Mouse (Mus musculus) right cerebral cortex, postnatal 4 days (tissue): Measurements from ENCODE around the gene Ebpl.

Source experiments
- DNase-seq: peaks from one replicate; pipeline ENCODE4 v3.0.0-alpha.2; 2022

Gene Ebpl

DNA sequence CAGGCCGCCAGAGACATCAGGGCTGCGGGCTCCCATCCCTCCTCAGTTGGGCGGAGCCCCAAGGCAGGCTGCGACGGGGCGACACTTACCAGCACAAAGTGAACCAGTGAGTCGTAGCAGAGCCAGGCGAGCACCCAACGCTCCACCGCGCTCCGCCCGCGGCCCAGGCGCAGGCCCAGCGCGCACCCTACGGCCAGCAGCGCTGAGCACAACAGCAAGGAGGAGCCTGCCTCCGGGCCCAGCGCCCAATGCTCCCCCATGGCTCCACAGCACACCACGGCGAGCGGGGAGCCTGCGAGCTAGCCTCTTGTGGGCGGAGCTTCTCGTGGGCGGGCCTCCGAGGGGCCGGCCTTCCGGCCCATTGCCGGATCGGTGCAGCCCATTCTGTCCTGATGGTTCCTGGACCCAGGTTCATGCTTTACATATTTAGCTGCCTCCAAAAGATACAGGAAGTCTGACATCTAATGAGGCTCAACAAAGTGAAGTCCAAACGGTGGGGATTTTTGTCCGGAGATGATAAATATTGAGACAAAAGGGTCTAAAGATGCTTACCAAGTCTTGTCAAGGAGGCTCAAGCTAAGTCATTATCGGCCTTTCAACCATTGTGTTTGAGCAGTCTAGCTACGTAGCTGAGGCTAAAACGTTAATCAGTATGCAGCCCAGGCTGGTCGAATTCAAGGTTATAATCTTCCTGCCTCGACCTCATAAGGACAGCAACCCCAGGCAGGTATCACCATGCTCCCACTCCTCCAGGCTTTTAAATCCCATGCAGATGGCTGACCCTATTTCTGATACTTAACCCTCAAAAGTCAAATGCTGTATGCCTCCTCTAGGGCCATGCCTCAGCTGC, at the start of gene Ebpl:
Gene Ebpl, minus strand, starts transcription at position 309 of the 850 bp plus-strand sequence.
- peak; percentile 87 for DNase-seq

DNA sequence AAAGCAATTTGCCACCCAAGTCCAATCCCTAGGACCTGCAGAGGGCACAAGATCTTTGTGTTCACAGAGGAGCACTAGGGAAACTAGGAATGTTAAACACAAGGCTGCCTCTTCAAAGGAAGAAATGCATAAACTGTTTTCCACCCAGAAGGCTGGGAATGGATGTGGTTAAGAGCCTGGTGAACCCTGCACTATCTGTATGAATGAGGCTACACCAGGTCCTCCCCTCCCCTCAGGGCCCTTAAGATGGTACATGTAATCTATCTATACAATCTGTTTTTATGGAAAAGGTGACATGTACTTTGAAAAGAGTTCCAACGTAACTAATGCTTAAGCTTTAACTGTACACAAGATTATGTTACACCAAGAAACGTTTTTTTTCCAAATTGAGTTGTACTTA, 49.8 kb upstream of the Ebpl start:
- no peak for DNase-seq

DNA sequence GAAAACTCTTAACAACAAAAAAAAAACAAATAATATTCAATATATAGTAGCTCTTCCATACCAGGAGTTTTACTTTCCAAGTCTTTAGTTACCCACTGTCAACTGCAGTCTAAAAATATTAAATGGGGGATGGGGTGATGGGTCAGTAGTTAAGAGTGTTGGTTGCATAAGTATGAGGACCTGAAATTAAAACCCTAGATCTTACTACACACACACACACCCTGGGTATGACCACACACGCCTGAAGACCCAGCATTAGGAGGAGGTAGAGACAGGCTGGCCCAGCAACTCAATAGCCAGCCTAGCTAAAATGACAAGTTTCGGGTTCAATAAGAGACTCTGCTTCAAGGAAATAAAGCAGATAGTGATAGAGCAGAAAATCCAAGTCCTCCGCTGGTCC, 46.8 kb upstream of the Ebpl start:
- no peak for DNase-seq

- DNase-seq: no peak
Measured at GRCm38 (mm10) chr14:61405761-61406160, 45.5 kb upstream of the Ebpl start.

GRCm38 (mm10) chr14:61404941-61405340, 44.7 kb upstream of the Ebpl start:
- DNase-seq: no peak

DNA sequence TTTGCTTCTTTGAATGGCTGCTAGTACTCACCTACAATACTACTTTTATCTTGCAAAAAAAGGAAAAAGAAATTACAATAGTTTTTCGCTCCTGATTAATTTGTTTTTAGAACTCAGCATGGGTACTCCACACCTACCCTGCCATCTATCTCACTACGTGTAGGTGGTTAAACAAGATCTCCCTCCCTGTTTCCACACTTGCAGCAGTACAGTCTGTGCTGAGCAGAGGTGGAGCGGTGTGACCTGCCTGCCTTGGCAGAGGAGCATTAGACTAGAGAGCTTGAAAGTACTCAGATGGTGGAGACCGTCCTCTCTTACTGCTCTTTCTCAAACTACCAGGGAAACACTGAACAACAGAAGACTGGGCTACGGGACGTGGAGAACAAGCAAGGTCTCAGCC, 34.5 kb upstream of the Ebpl start:
- DNase-seq: no peak

GRCm38 (mm10) chr14:61390586-61390985, 30.3 kb upstream of the Ebpl start:
- no peak for DNase-seq

- no peak for DNase-seq
Measured at GRCm38 (mm10) chr14:61367290-61367689, 7.1 kb upstream of the Ebpl start.

- DNase-seq: no peak
Measured at GRCm38 (mm10) chr14:61364656-61365055, 4.4 kb upstream of the Ebpl start.

- DNase-seq: no peak
Measured at GRCm38 (mm10) chr14:61363734-61364133, 3.5 kb upstream of the Ebpl start.

- no peak for DNase-seq
Measured at GRCm38 (mm10) chr14:61362268-61362667, 2.0 kb upstream of the Ebpl start.

GRCm38 (mm10) chr14:61360981-61361511, 807 bp upstream of the Ebpl start:
- DNase-seq: no peak

GRCm38 (mm10) chr14:61354251-61355235, 5.7 kb downstream of the Ebpl start:
- DNase-seq: no peak

- DNase-seq: no peak
Measured at GRCm38 (mm10) chr14:61350808-61351207, 9.4 kb downstream of the Ebpl start.

DNA sequence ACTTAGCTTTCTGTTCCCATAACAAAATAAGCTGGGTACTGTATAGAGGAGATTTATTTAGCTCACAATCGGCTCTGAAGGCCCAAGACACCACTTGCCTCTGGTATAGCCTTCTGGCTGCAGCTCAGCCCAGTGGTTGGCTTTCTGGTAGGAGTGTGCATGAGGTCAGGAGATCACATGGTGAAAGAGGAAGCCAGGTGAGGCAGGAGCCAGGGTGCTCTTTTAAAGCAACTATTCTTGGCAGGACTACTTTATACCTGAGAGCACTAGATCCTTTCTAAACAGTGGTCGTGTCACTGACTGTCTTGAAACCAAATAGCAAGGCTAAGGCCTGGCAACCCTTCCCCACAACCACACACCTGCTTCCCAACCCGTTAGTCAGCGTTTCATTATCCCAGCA, 10.4 kb downstream of the Ebpl start:
- DNase-seq: no peak

DNA sequence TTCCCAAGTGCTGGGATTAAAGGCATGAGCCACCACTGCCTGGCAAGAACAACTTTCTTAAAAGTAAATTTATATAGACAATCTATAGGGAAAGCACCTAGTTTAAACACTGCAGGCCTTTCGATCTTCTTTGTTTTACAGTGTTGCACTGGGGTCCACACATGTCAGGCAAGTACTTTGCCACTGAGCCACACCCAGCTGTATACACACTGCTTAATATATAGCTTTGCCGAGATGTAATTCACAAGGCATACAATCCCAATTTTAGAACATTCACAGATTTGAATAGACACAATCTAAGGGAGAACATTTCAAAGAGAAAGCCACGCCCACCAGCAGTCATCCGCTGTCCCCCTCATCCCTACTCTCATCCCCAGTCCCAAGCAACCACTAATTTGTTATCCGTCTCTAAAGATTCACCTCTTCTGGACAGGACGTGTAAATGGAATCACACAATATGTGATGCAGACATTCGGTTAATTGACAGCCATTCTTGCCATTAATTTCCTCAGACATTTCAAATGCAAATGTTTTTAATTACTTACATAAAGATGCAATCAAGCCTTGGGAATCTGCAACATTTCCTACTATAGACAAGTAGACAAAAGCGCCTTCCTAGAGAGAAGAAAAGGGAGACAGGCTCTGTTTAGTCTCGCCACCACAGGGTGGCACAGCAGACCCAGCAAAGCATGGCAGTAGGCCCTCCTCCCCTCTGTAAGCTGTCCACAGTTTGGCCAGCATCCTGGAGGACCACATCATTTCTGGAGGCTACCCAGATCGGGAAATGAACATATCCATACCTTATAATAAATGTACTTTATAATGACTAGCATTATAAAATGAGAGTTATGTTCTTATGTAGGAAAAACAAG, 13.2 kb downstream of the Ebpl start:
- DNase-seq: peak; percentile 51

- no peak for DNase-seq
Measured at GRCm38 (mm10) chr14:61344590-61344989, 15.6 kb downstream of the Ebpl start.

DNA sequence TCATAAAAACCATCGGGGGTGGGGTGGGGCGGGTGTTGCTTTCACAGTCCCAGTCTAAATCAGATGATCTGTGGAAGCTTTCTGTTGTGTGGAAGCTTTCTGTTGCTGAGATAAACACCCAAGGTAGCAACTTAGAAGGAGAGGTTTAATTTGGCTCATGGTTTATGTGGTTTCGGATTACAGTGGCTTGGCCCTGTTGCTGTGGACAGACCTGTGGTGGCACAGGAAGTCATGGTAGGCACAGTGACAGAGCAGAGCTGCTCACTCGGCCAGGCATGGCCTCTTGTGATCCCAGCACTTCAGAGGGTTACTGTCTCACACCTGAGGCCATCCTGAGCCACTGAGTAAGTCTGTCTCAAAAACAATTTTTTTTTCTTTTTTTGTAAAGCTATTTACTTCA, 20.9 kb downstream of the Ebpl start:
- no peak for DNase-seq

GRCm38 (mm10) chr14:61330996-61331561, 29.2 kb downstream of the Ebpl start:
- DNase-seq: peak; percentile 94

DNA sequence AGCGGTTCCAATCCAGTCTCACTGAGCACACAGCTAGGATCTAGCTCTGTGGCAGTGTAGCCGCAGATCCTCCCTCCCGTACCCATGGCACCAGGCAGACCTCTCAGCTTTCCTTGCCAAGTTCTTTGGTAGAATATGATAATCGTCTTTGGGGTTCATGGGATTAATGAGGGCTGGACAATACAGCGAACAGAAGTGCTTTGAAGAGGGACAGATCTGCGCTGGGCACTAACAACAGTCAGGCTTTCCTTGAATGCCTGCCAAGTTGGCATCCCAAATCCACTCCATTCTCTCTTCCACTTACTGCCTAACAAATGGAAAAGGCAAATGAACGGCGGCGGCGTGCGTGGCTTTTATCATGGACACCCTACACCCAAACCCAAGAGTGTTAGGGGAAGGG, 29.6 kb downstream of the Ebpl start:
- peak; percentile 64 for DNase-seq

- DNase-seq: peak; percentile 74
Measured at GRCm38 (mm10) chr14:61327618-61328450, 32.4 kb downstream of the Ebpl start.
